Mouse (Mus musculus) E14TG2a.4 (cell line): ENCODE measurements around the gene Omg.

Experiments
- CTCF ChIP-seq: conservative IDR thresholded peaks from 2 replicates; pipeline ENCODE4 v1.5.1; 2014; ENCODE audit warnings: low read length
- NANOG ChIP-seq: IDR thresholded peaks from 2 replicates; pipeline ENCODE4 v1.6.1; 2014; ENCODE audit warnings: borderline replicate concordance, low read length, mixed read lengths
- POU5F1 ChIP-seq: IDR thresholded peaks from 2 replicates; pipeline ENCODE4 v1.6.1; 2014; ENCODE audit warnings: low read length, borderline replicate concordance

DNA sequence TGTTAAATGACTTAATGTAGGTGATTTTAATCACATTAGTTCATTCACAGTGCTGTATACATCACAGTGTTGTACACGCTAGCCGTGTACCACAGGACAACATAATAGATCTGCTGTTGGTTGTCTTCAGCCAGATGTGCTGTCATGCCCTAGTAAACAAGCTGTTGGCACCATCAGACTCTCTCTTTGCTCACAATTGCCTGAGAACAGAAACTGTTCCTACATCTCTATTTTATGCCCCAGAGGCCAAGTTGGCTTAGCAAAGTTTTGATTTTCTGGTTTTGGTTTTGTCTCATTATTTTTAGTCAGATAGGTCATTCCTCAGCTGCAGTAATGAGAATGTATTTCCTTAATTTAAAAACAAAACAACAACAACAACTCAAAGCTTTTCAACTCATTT, 25.9 kb upstream of the Omg start:
- TF ChIP-seq CTCF (no peak), POU5F1 (no peak), NANOG (no peak)
